Comparison of ENCODE assay signal across 8 mouse cellular contexts in the genomic region with DNA sequence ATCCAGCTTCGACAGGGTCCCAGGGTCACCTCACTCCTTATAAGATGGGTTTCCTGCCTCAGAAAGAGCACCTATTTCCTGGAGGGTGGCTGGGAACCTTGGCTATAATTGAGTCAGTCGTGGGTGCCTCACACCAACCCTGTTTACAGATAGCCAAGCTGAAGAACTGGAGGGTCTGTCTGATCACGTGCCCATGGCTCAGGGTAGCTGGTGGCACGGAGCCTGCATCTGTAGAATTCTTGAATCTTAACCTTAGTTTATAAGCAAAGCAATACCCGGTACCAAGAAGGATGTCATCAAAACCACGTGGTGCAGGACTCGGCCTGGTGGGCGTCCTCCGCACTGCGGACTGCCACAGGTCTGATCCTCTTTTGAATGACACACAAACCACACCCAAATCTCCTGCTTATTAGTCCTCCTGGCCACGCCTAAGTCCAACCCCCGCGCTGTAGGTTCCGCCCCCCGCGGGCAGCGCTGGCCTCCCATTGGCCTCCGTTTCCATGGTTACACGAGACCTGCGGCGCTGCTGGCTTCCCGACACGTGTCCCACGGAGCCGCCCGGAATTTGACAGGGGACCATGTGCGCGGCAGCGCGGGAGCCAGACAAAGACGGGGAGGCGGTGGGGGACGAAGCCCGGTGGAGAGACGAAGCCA. TPM values are rescaled to one million over a fixed set of nuclear protein-coding genes. Genes with fewer than 3 reads are reported as not detected.
DNase-seq lines count a peak whose midpoint lies in the region; ATAC-seq lines count a peak whose summit lies in the region.

No protein-coding gene starts in this region.

- peak; percentile 55 for ATAC-seq in heart, embryonic 13.5 days (ENCODE audit: extremely low read depth, insufficient number of reproducible peaks, low FRiP score, low TSS enrichment)
- peak; percentile 85 for ATAC-seq in kidney, embryonic 16.5 days (ENCODE audit: low FRiP score, low TSS enrichment)

- H3K4me2 ChIP-seq in heart, embryonic 13.5 days = peak overlapping the region; percentile 66
- peak overlapping the region; percentile 57 for H3K4me2 ChIP-seq in kidney, embryonic 16.5 days (replicated peaks; ENCODE audit: low read depth, low read length)

- peak overlapping the region; percentile 37 for H3K4me3 ChIP-seq in heart, embryonic 13.5 days
- peak overlapping the region; percentile 32 for H3K4me3 ChIP-seq in kidney, embryonic 16.5 days (ENCODE audit: low read length)

- no peak overlapping the region for H3K27ac ChIP-seq in heart, embryonic 13.5 days (replicated peaks)
- no peak overlapping the region for H3K27ac ChIP-seq in kidney, embryonic 16.5 days (ENCODE audit: low read length)

- peak overlapping the region; percentile 37; the same call in 1 of the 2 replicates for H3K9ac ChIP-seq in heart, embryonic 13.5 days
- peak overlapping the region; percentile 38; the same call in 1 of the 2 replicates for H3K9ac ChIP-seq in kidney, embryonic 16.5 days (replicated peaks; ENCODE audit: low read length)

- WGBS in heart, embryonic 13.5 days = 3% methylated on average over 35 of the region's 35 CpGs
- WGBS in kidney, embryonic 16.5 days = 3% methylated on average over 35 of the region's 35 CpGs

- H3K27me3 ChIP-seq in heart, embryonic 13.5 days (replicated peaks) = no peaks in the 10 kb centered on the region
- H3K27me3 ChIP-seq in kidney, embryonic 16.5 days (ENCODE audit: insufficient read depth, low read length) = no peaks in the 10 kb centered on the region

- no peaks in the 10 kb centered on the region for H3K36me3 ChIP-seq in heart, embryonic 13.5 days
- H3K36me3 ChIP-seq in kidney, embryonic 16.5 days (ENCODE audit: insufficient read depth, low read length) = no peaks in the 10 kb centered on the region

- H3K4me1 ChIP-seq in heart, embryonic 13.5 days = peaks cover 46% of the 10 kb centered on the region
- H3K4me1 ChIP-seq in kidney, embryonic 16.5 days (ENCODE audit: insufficient read depth, low read length) = peaks cover 40% of the 10 kb centered on the region

- DNase-seq in B cell, adult 2 months = peak; percentile 86 to 88
- DNase-seq in c-Kit-negative CD71-positive TER-119-positive erythroid progenitor cells, embryonic 14.5 days (ENCODE audit: low read depth, low spot score) = peak; percentile 26
- DNase-seq in fibroblast of lung, adult 2 months (ENCODE audit: low read depth) = peak; percentile 57
- peak; percentile 91 for DNase-seq in liver
- peak; percentile 61 to 65 for DNase-seq in monocyte, adult 2 months (ENCODE audit: low read depth in 1 of 2, low spot score in 2 of 2)
- peak; percentile 28 to 73 for DNase-seq in spleen, postnatal 10 days (ENCODE audit: low spot score in 2 of 2)

- H3K9me3 ChIP-seq in heart, embryonic 13.5 days = no peaks in the 10 kb centered on the region; the same call in 1 of the 2 replicates
- no peaks in the 10 kb centered on the region for H3K9me3 ChIP-seq in kidney, embryonic 16.5 days (ENCODE audit: low read length)

RNA-seq across cellular contexts. Expression of a gene that starts 49.9 kb away (rescaled TPM):
- polyA plus RNA-seq in heart, embryonic 13.5 days (2015; fragmentation: Nextera tagmentation; extraction: Ambion mirVana) = 2.1 and 2.4 TPM in 2 replicates
- 1.5 and 2.5 TPM in 2 replicates for polyA plus RNA-seq in kidney, embryonic 16.5 days (2015; fragmentation: Nextera tagmentation; extraction: Ambion mirVana)

Comparison
In these comparisons a context has a peak if more than half of its experiments do, and no peak if none do; other contexts are left out.
1. DNase-seq: peak in every context shown above with its lines; median percentile 91 in liver; 87 in B cell, adult 2 months; 63 in monocyte, adult 2 months; 57 in fibroblast of lung, adult 2 months; 50 in spleen, postnatal 10 days; 26 in c-Kit-negative CD71-positive TER-119-positive erythroid progenitor cells, embryonic 14.5 days.